Mouse (Mus musculus) thymus, adult 2 months (tissue): ENCODE measurements around the gene Eid3. TPM values are rescaled to one million over a fixed set of nuclear protein-coding genes. Genes with fewer than 3 reads are reported as not detected.

Experiments used
- DNase-seq: peaks from one replicate; pipeline ENCODE4 v3.0.0; 2021
- H3K27ac ChIP-seq: fragments of 200-500 bp; 2 replicates; pipeline ENCODE4 v1.5.1; 2012; ENCODE audit warnings: low read length, control low read depth; ENCODE audit not compliant: control insufficient read depth, insufficient read depth
- H3K27me3 ChIP-seq: fragments of 200-500 bp; 2 replicates; pipeline ENCODE4 v1.6.1; 2012; ENCODE audit warnings: mild to moderate bottlenecking, low read length, moderate library complexity, mixed read lengths; ENCODE audit not compliant: control insufficient read depth, insufficient read depth
- H3K36me3 ChIP-seq: fragments of 200-500 bp; 2 replicates; pipeline ENCODE4 v1.6.1; 2012; ENCODE audit warnings: mild to moderate bottlenecking, low read length, moderate library complexity; ENCODE audit not compliant: control insufficient read depth, insufficient read depth
- H3K4me1 ChIP-seq: fragments of 200-500 bp; replicated peaks from 2 replicates; pipeline ENCODE4 v1.6.1; 2012; ENCODE audit warnings: low read length; ENCODE audit not compliant: control insufficient read depth, insufficient read depth
- H3K4me3 ChIP-seq: fragments of 200-500 bp; 2 replicates; pipeline ENCODE4 v1.5.1; 2012; ENCODE audit warnings: mild to moderate bottlenecking, low read length, control low read depth, moderate library complexity; ENCODE audit not compliant: control insufficient read depth, insufficient read depth
- CTCF ChIP-seq: fragments of 200-500 bp; IDR thresholded peaks from 2 replicates; pipeline ENCODE4 v1.5.1; 2012; ENCODE audit warnings: mild to moderate bottlenecking, control low read depth, low read length, moderate library complexity, borderline replicate concordance; ENCODE audit not compliant: control insufficient read depth, poor library complexity, insufficient read depth; ENCODE audit errors: extremely low read depth
- POLR2A ChIP-seq: fragments of 200-500 bp; IDR thresholded peaks from 2 replicates; pipeline ENCODE4 v1.6.1; 2012; ENCODE audit warnings: mild to moderate bottlenecking, low read length, control low read depth, moderate library complexity; ENCODE audit not compliant: control insufficient read depth, poor library complexity, insufficient read depth; ENCODE audit errors: extremely low read depth
- WGBS: fragments of 180-500 bp; shearing (Covaris S2); methylation state at CpG from one replicate; pipeline ENCODE4 v1.1.7; 2018; 5-methylcytosine and 5-hydroxymethylcytosine counted together
- polyA plus RNA-seq: library from polyadenylated mRNA; depleted of rRNA; stranded (reverse); fragments of >200 nt; gene quantifications from 2 replicates; pipeline ENCODE4 v1.2.3, GENCODE M21; 2012

Gene Eid3
- polyA plus RNA-seq, 1 experiment = 0.46 TPM

DNA sequence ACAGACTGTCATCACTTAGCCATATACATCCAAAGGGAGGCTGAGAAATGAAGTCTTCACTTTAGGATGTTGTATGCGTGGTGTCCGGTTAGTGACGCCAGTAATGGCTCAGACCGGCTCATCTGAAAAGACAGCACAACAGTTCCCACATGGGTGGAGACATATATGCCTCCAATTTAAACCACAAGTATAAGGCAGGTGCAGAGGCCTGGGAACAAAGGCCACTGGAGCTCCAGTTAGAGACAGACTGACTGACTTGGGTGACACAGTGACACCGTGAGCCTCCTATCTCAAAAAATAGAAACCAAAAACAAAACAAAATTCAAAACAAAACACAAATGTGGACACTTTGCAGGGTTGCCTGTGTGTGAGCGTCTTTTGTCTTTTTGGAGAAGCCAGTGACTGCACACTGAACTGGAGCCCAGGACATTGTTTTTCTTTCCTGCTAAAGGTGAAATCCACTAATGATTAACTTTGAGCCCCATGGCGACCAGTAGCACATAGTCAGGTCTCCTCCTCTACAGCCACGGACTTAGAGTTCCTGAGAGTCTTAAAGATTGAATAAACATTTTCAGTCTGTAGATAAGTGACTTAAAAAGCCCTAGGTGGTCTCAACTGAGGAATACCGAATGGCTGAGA, 18.5 kb upstream of the Eid3 start:
- WGBS = 80% methylated on average over 9 of the region's 9 CpGs
- Histone ChIP-seq H3K27ac (no peak overlapping the region), H3K4me3 (no peak overlapping the region), H3K4me1 (no peaks in the 10 kb centered on the region), H3K36me3 (no peaks in the 10 kb centered on the region), H3K27me3 (no peaks in the 10 kb centered on the region)
- no peak for TF ChIP-seq CTCF
- TF ChIP-seq POLR2A = no peak
- no peak for DNase-seq

DNA sequence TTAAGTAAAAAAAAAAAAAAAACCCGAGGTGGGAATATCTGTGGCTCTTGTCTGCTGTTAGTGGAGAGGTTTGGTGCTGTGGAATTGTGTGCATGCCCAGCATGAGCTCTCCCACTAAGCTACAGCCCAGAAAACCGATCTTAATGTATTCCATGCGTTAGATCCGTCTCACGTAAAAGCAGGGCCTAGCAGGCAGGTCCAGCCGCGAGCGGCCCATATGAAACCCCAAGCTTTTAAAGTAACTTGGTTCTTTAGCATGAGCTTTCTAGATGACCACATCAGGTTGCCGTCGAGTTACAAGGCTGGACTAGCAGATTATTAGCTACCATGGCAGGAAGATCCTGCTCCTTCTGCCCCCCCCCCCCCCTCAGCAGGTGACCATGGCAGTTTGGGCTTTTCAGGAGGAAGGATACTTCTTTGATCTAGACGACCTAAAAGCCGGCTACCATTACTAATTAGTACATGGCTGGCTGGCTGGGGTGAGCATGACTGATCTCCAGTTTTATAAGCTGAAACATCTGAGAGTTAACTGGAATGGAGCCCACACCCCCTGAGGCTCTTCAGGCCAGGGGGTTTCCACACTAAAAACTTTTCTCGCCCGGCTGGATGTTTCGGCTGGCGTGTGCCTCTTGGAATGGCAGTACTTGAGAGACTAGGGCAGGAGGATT, 16.6 kb upstream of the Eid3 start:
- H3K27ac ChIP-seq = no peak overlapping the region
- 90% methylated on average over 16 of the region's 16 CpGs for WGBS
- H3K36me3 ChIP-seq = no peaks in the 10 kb centered on the region
- H3K4me3 ChIP-seq = no peak overlapping the region
- no peaks in the 10 kb centered on the region for H3K4me1 ChIP-seq
- TF ChIP-seq POLR2A (no peak), CTCF (no peak)
- no peaks in the 10 kb centered on the region for H3K27me3 ChIP-seq
- no peak for DNase-seq

DNA sequence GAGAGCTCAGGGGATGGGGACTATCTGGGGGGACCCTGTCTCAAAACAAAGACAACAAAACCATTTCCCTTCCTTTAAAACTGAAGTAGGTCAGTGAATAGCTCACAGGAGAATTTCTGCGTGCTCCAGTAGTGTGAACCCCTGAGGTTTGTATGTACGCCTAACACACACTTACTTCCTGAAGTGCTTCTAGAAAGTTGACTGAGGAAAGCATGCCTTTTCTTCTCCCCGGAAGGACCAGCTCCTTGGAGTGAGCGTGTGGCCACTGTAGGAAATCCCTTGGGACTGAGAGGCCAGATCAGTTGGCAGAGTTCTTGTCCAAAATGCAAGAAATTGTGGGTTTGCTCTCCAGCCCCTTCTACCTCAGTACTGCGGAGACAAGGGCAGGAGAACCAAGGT, 16.1 kb upstream of the Eid3 start:
- TF ChIP-seq CTCF (no peak), POLR2A (no peak)
- H3K4me1 ChIP-seq = no peaks in the 10 kb centered on the region
- no peak overlapping the region for H3K4me3 ChIP-seq
- no peak overlapping the region for H3K27ac ChIP-seq
- DNase-seq = no peak
- H3K36me3 ChIP-seq = no peaks in the 10 kb centered on the region
- H3K27me3 ChIP-seq = no peaks in the 10 kb centered on the region
- 93% methylated on average over 5 of the region's 5 CpGs for WGBS

DNA sequence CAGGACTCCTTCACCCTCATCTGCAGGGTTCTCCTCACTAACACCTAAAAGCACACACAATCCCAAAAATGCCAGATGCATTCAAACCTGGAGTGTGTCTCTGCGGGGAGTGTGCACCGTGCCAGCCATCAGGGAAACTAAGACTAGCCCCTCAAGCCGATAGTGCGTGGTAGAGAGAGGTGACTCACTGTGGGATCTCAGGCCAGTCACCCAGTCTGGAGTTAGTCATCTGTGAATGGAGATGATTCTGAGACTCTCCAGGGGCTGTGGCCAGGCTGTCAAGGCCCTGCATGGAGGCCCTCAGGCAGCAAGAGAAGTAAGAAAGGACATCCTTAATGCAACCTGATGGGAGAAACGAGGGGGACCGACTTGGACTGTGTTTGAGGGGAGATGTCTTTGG, 14.7 kb upstream of the Eid3 start:
- no peak for DNase-seq
- WGBS = 96% methylated on average over 6 of the region's 6 CpGs
- Histone ChIP-seq H3K27me3 (no peaks in the 10 kb centered on the region), H3K4me3 (no peak overlapping the region), H3K4me1 (no peaks in the 10 kb centered on the region), H3K36me3 (no peaks in the 10 kb centered on the region), H3K27ac (no peak overlapping the region)
- TF ChIP-seq POLR2A (no peak), CTCF (no peak)

DNA sequence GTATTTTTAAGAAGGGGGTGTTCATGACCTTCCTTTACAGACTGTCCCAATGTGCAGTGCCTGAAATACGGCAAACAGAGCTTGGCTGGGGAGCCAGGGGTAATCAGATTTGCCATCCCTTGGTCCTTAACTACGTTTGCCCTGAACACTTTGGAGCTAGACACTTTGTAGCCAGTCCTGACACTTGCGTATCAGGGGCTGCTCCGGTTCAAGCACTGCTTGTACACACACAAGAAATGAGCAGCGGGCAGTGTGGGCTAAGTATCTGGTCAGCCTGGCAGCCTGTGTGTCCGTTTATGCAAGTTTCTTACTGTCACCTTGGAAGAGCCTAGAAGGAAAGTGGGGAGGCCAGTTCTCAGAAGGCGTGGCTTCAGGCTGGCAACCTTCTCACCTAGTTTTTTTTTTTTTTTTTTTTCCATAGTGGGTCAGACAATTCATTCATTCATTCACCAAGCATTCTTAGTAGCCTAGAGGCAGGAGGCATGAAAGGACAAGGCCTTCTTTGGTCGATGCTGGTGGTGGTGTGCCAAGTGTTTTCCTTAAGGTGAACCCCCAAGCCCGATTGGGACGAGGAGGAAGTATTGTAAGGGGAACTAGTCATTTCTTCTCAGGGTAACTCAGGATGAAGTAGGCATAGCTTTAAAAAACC, 8.3 kb upstream of the Eid3 start:
- Histone ChIP-seq H3K4me3 (no peak overlapping the region), H3K27ac (no peak overlapping the region), H3K4me1 (peaks cover 10% of the 10 kb centered on the region), H3K36me3 (no peaks in the 10 kb centered on the region), H3K27me3 (no peaks in the 10 kb centered on the region)
- 74% methylated on average over 10 of the region's 10 CpGs for WGBS
- DNase-seq = no peak
- TF ChIP-seq POLR2A (no peak), CTCF (no peak)

DNA sequence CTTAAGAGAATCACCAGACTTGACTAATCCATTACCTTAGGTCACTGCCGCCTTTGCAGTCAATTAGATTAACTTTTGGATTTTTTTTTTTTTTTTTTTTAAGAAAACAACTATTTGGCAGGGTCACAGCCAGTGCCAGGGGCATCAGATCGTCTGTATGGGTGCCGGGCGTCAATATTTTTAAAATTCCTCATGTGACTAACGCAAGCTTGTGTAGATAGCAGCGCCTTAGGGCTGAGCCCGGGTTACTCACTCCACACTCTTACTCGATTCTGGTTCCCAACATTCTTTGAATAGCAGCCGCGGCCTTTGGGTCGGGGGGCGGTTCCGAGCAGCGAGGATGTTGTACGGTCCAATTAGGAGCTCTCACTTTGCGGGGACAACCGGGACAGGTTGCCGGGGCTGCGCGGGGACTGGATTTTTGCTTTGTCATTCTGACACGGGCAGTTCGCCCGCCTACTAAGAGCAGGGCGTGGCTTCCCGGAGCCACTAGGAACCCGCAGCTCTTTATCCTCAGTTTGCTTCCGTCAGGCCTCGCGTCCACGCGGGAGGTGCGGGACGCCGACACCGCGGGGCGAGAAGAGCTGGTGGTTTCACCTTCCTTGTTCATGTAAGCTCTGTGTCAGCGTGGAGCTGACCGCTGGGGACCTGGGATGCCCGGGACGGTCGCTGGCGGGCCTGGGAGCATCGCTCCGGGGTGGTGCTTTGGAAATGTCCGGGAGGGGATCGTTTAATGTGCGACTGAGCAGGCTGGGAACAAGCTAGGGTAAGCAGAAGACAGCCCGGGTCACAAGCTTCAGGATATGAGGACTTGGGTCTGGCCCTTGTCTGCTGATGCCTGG, 7.5 kb upstream of the Eid3 start:
- TF ChIP-seq CTCF = peak; percentile 56; the same call in 1 of the 2 replicates
- TF ChIP-seq POLR2A = peak; percentile 70; the same call in 1 of the 2 replicates
- 2% methylated on average over 49 of the region's 49 CpGs for WGBS
- Histone ChIP-seq H3K27me3 (no peaks in the 10 kb centered on the region), H3K36me3 (no peaks in the 10 kb centered on the region), H3K27ac (no peak overlapping the region), H3K4me3 (peak overlapping the region; percentile 55), H3K4me1 (peaks cover 12% of the 10 kb centered on the region)
- peak; percentile 81 for DNase-seq
